Comparison of ENCODE assay signal across 28 mouse cellular contexts in the genomic region with DNA sequence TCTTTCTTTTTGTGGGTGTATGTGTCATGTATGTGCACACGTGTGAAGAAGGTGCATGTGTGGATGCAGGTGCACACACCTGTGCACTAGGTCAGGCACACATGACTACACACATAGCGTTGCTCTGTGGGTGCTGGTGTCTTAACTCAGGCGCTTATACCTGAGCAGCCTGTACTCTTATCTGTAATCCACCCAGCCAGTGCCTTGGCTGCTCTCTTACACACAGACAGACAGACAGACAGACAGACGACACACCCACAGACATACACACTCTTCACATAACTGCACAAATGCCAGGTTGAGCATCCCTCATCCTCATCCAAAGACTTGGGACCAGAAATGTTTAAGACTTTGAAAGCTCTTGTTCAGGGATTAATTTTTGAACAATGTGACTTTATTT. TPM values are rescaled to one million over a fixed set of nuclear protein-coding genes. Genes with fewer than 3 reads are reported as not detected.
DNase-seq lines count a peak whose midpoint lies in the region; ATAC-seq and TF ChIP-seq lines count a peak whose summit lies in the region.
"Had no signal": no experiment of that assay in that cellular context is flagged by ENCODE, and none has a peak within 500 bp of the region (broad histone marks: within the 10 kb centered on the region; RNA-seq: fewer than 3 reads in every experiment).

No protein-coding gene starts in this region.

- 86% methylated on average over 4 of the region's 4 CpGs for WGBS in forebrain, embryonic 15.5 days
- WGBS in forebrain, embryonic 14.5 days, result 90% methylated on average over 4 of the region's 4 CpGs
- WGBS in heart, embryonic 10.5 days, result 75% methylated on average over 4 of the region's 4 CpGs
- 93% methylated on average over 4 of the region's 4 CpGs for WGBS in midbrain, embryonic 16.5 days
- 92% methylated on average over 4 of the region's 4 CpGs for WGBS in midbrain, postnatal 0 days

- DNase-seq in forebrain, embryonic 14.5 days (ENCODE audit: low spot score), result no peak
- DNase-seq in heart, embryonic 10.5 days (ENCODE audit: low spot score), result peak; percentile 58
- DNase-seq in heart, adult 9 months (ENCODE audit: low spot score in 2 of 2), result no peak
- no peak for DNase-seq in midbrain, postnatal 0 days (ENCODE audit: low spot score)
- DNase-seq: adrenal gland, adult 8-10 months; adrenal gland, postnatal 14 days; adrenal gland, postnatal 36 days; B cell, adult 2 months; cerebellum, adult 11-12 months; cerebellum, adult 2 months; cerebellum, adult 9-10 months; cerebellum, postnatal 10 days; cerebellum, postnatal 25 days; forebrain, postnatal 0 days had no signal

- ATAC-seq in forebrain, embryonic 15.5 days (replicated peaks), result 0 out of 2 replicates have a peak, but pooled peaks have one; percentile 27
- ATAC-seq in forebrain, embryonic 14.5 days, result no peak
- peak; percentile 32; the same call in 1 of the 2 replicates for ATAC-seq in midbrain, embryonic 16.5 days
- ATAC-seq in midbrain, postnatal 0 days (ENCODE audit: low FRiP score), result no peak
- ATAC-seq: activated CD4-positive, CD25-positive, alpha-beta regulatory T cell, adult 4 months; CD4-positive, CD25-positive, alpha-beta regulatory T cell, adult 4 months; forebrain, embryonic 13.5 days; forebrain, postnatal 0 days; Patski had no signal

- TF ChIP-seq CTCF in midbrain, postnatal 0 days (IDR thresholded peaks at IDR 0.05), result no peak

- H3K9ac ChIP-seq in forebrain, embryonic 15.5 days (replicated peaks), result no peak overlapping the region
- no peak overlapping the region for H3K9ac ChIP-seq in forebrain, embryonic 14.5 days (ENCODE audit: low read length)
- no peak overlapping the region for H3K9ac ChIP-seq in midbrain, embryonic 16.5 days (ENCODE audit: low read depth, low read length)
- no peak overlapping the region for H3K9ac ChIP-seq in midbrain, postnatal 0 days (replicated peaks; ENCODE audit: low read length, poor library complexity, severe bottlenecking)
- H3K9ac ChIP-seq: embryonic facial prominence, embryonic 12.5 days; forebrain, embryonic 13.5 days; forebrain, postnatal 0 days had no signal

- H3K27ac ChIP-seq in forebrain, embryonic 15.5 days (replicated peaks), result no peak overlapping the region
- no peak overlapping the region for H3K27ac ChIP-seq in forebrain, embryonic 14.5 days (ENCODE audit: low read depth, low read length)
- H3K27ac ChIP-seq in heart, embryonic 10.5 days, result no peak overlapping the region
- no peak overlapping the region for H3K27ac ChIP-seq in midbrain, embryonic 16.5 days (ENCODE audit: low read length)
- H3K27ac ChIP-seq in midbrain, postnatal 0 days (ENCODE audit: low read depth, low read length), result no peak overlapping the region
- H3K27ac ChIP-seq: embryonic facial prominence, embryonic 10.5 days; embryonic facial prominence, embryonic 12.5 days; forebrain, embryonic 13.5 days had no signal

- H3K27me3 ChIP-seq in forebrain, embryonic 15.5 days, result no peaks in the 10 kb centered on the region
- no peaks in the 10 kb centered on the region for H3K27me3 ChIP-seq in forebrain, embryonic 14.5 days (replicated peaks; ENCODE audit: control insufficient read depth, insufficient read depth, low read length)
- no peaks in the 10 kb centered on the region for H3K27me3 ChIP-seq in heart, embryonic 10.5 days (ENCODE audit: insufficient read depth, poor library complexity, severe bottlenecking)
- H3K27me3 ChIP-seq in midbrain, embryonic 16.5 days (ENCODE audit: control insufficient read depth, insufficient read depth, low read depth, low read length), result no peaks in the 10 kb centered on the region
- H3K27me3 ChIP-seq in midbrain, postnatal 0 days (ENCODE audit: insufficient read depth, low read length), result no peaks in the 10 kb centered on the region
- H3K27me3 ChIP-seq: CH12.LX; embryonic facial prominence, embryonic 12.5 days; forebrain, embryonic 13.5 days; Patski had no signal

- H3K36me3 ChIP-seq in forebrain, embryonic 15.5 days, result no peaks in the 10 kb centered on the region
- no peaks in the 10 kb centered on the region for H3K36me3 ChIP-seq in forebrain, embryonic 14.5 days (ENCODE audit: control insufficient read depth, insufficient read depth, low read length)
- H3K36me3 ChIP-seq in heart, embryonic 10.5 days, result no peaks in the 10 kb centered on the region
- H3K36me3 ChIP-seq in midbrain, embryonic 16.5 days (ENCODE audit: control insufficient read depth, insufficient read depth, low read length), result no peaks in the 10 kb centered on the region
- H3K36me3 ChIP-seq in midbrain, postnatal 0 days (ENCODE audit: insufficient read depth, low read length), result no peaks in the 10 kb centered on the region
- H3K36me3 ChIP-seq: embryonic facial prominence, embryonic 10.5 days; embryonic facial prominence, embryonic 12.5 days; G1E had no signal

- H3K4me3 ChIP-seq in forebrain, embryonic 15.5 days, result no peak overlapping the region
- H3K4me3 ChIP-seq in forebrain, embryonic 14.5 days (ENCODE audit: low read depth, low read length), result no peak overlapping the region
- H3K4me3 ChIP-seq in heart, embryonic 10.5 days, result no peak overlapping the region
- no peak overlapping the region for H3K4me3 ChIP-seq in midbrain, embryonic 16.5 days (ENCODE audit: low read depth, low read length)
- H3K4me3 ChIP-seq in midbrain, postnatal 0 days (ENCODE audit: low read depth, low read length), result no peak overlapping the region
- H3K4me3 ChIP-seq: embryonic facial prominence, embryonic 10.5 days; embryonic facial prominence, embryonic 12.5 days; forebrain, embryonic 13.5 days had no signal

- H3K4me1 ChIP-seq in forebrain, embryonic 15.5 days, result peaks cover 6% of the 10 kb centered on the region; the same call in 1 of the 2 replicates
- 0 out of 2 replicates have a peak, but pooled peaks cover 2% of the 10 kb centered on the region for H3K4me1 ChIP-seq in forebrain, embryonic 14.5 days (ENCODE audit: control insufficient read depth, insufficient read depth, low read length)
- no peaks in the 10 kb centered on the region for H3K4me1 ChIP-seq in heart, embryonic 10.5 days
- peaks cover 7% of the 10 kb centered on the region for H3K4me1 ChIP-seq in midbrain, embryonic 16.5 days (ENCODE audit: control insufficient read depth, insufficient read depth, low read length)
- no peaks in the 10 kb centered on the region for H3K4me1 ChIP-seq in midbrain, postnatal 0 days (ENCODE audit: insufficient read depth, low read length)

- H3K9me3 ChIP-seq in forebrain, embryonic 15.5 days, result no peaks in the 10 kb centered on the region
- H3K9me3 ChIP-seq in forebrain, embryonic 14.5 days (replicated peaks; ENCODE audit: control insufficient read depth, low read length), result no peaks in the 10 kb centered on the region
- H3K9me3 ChIP-seq in heart, embryonic 10.5 days, result no peaks in the 10 kb centered on the region
- no peaks in the 10 kb centered on the region for H3K9me3 ChIP-seq in midbrain, embryonic 16.5 days (replicated peaks; ENCODE audit: control insufficient read depth, low read length, poor library complexity, severe bottlenecking)
- no peaks in the 10 kb centered on the region for H3K9me3 ChIP-seq in midbrain, postnatal 0 days (ENCODE audit: low read length)
- H3K9me3 ChIP-seq: embryonic facial prominence, embryonic 10.5 days; embryonic facial prominence, embryonic 12.5 days; forebrain, embryonic 13.5 days; G1E had no signal

- H3K4me2 ChIP-seq in forebrain, embryonic 15.5 days (replicated peaks), result no peak overlapping the region
- H3K4me2 ChIP-seq in forebrain, embryonic 14.5 days (ENCODE audit: low read length), result no peak overlapping the region
- no peak overlapping the region for H3K4me2 ChIP-seq in midbrain, embryonic 16.5 days (ENCODE audit: low read length)
- H3K4me2 ChIP-seq in midbrain, postnatal 0 days (ENCODE audit: low read depth, low read length, poor library complexity, severe bottlenecking), result no peak overlapping the region
- H3K4me2 ChIP-seq: embryonic facial prominence, embryonic 12.5 days; forebrain, embryonic 13.5 days had no signal

RNA-seq across cellular contexts. Expression of a gene that starts 12.8 kb away (rescaled TPM):
- not detected in 2 replicates for polyA plus RNA-seq in forebrain, embryonic 15.5 days (2015; fragmentation: Nextera tagmentation; extraction: Ambion mirVana)
- not detected in 2 replicates for polyA plus RNA-seq in forebrain, embryonic 14.5 days (2014; fragmentation: Nextera tagmentation; extraction: Ambion mirVana)
- not detected in 2 replicates for polyA plus RNA-seq in heart, embryonic 10.5 days (2016; fragmentation: Nextera tagmentation; extraction: Ambion mirVana)
- polyA plus RNA-seq in midbrain, embryonic 16.5 days (2015; fragmentation: Nextera tagmentation; extraction: Ambion mirVana), result not detected in 2 replicates
- total RNA-seq in midbrain, postnatal 0 days (2014; rRNA removed), result not detected in 2 replicates
- not detected in 2 replicates for polyA plus RNA-seq in midbrain, postnatal 0 days (2015; fragmentation: Nextera tagmentation; extraction: Ambion mirVana)
- total RNA-seq: adrenal gland, adult 18-20 months; adrenal gland, postnatal 14 days; adrenal gland, postnatal 36 days; forebrain, postnatal 0 days had no signal
- polyA plus RNA-seq: activated CD4-positive, CD25-positive, alpha-beta regulatory T cell, adult 4 months; CD4-positive, CD25-positive, alpha-beta regulatory T cell, adult 4 months; cortical plate, adult 2 months; embryonic facial prominence, embryonic 10.5 days; embryonic facial prominence, embryonic 12.5 days; embryonic facial prominence, embryonic 14.5 days; forebrain, embryonic 11.5 days; forebrain, embryonic 13.5 days; forebrain, postnatal 0 days; G1E had no signal

Comparison
In these comparisons a context has a peak if more than half of its experiments do, and no peak if none do; other contexts are left out.
1. ATAC-seq: peak in forebrain, embryonic 15.5 days (single experiment) and midbrain, embryonic 16.5 days (single experiment); none in forebrain, embryonic 14.5 days (single experiment) and midbrain, postnatal 0 days (single experiment).